Mouse (Mus musculus) CH12.LX (cell line): Measurements from ENCODE around the gene Igsf23.

Experiments used
- RCOR1 ChIP-seq: conservative IDR thresholded peaks from 2 replicates; pipeline ENCODE4 v1.6.1; 2012; ENCODE audit warnings: low read depth, mild to moderate bottlenecking, inconsistent platforms, low read length, improper control_type of control experiment
- ZC3H11A ChIP-seq: IDR thresholded peaks from 2 replicates; pipeline ENCODE4 v1.6.1; 2012; ENCODE audit warnings: low read depth, mild to moderate bottlenecking, inconsistent platforms, low read length, improper control_type of control experiment

- no peak for TF ChIP-seq ZC3H11A
- TF ChIP-seq RCOR1: no peak
Observed at GRCm38 (mm10) chr7:19950589-19950988, at the start of gene Igsf23.
